Mouse (Mus musculus) frontal cortex, postnatal 25 days (tissue): ENCODE measurements at regions not wholly inside any gene's neighbourhood (a gene's known extent, or its start where the extent isn't known, plus 50 kb on each side); places are given as distances from the start of the nearest gene placed in this dataset.

Experiments
- DNase-seq, 2 experiments: peaks; one replicate each; pipeline ENCODE4 v3.0.0; 2022; ENCODE audit warnings: low spot score in 2 of 2

GRCm38 (mm10) chr5:146684429-146684828, 99.4 kb upstream of the Gpr12 start:
- DNase-seq, result no peak

GRCm38 (mm10) chr5:146683554-146683953, 98.5 kb upstream of the Gpr12 start:
- DNase-seq, result no peak

- no peak for DNase-seq
Observed at GRCm38 (mm10) chr5:146682893-146683292, 97.9 kb upstream of the Gpr12 start.

- DNase-seq, result no peak
Observed at GRCm38 (mm10) chr5:146681512-146681911, 96.5 kb upstream of the Gpr12 start.

GRCm38 (mm10) chr5:146679198-146679681, 94.2 kb upstream of the Gpr12 start:
- DNase-seq, result no peak

GRCm38 (mm10) chr5:146678775-146679170, 93.7 kb upstream of the Gpr12 start:
- no peak for DNase-seq

GRCm38 (mm10) chr5:146678049-146678774, 93.2 kb upstream of the Gpr12 start:
- DNase-seq, result no peak

GRCm38 (mm10) chr5:146677151-146677515, 92.1 kb upstream of the Gpr12 start:
- no peak for DNase-seq

- no peak for DNase-seq
Observed at GRCm38 (mm10) chr5:146676470-146677150, 91.6 kb upstream of the Gpr12 start.

- no peak for DNase-seq
Observed at GRCm38 (mm10) chr5:146675887-146676277, 90.8 kb upstream of the Gpr12 start.

- DNase-seq, result peak; percentile 59 to 66
Observed at GRCm38 (mm10) chr5:146675006-146675886, 90.2 kb upstream of the Gpr12 start.

GRCm38 (mm10) chr5:146661751-146662150, 76.7 kb upstream of the Gpr12 start:
- DNase-seq, result no peak

- no peak for DNase-seq
Observed at GRCm38 (mm10) chr5:146657228-146657627, 72.2 kb upstream of the Gpr12 start.

- no peak for DNase-seq
Observed at GRCm38 (mm10) chr5:146655394-146655793, 70.4 kb upstream of the Gpr12 start.

- no peak for DNase-seq
Observed at GRCm38 (mm10) chr5:146653686-146654450, 68.8 kb upstream of the Gpr12 start.

GRCm38 (mm10) chr5:146652874-146653273, 67.8 kb upstream of the Gpr12 start:
- no peak for DNase-seq

- no peak for DNase-seq
Observed at GRCm38 (mm10) chr5:146648519-146649060, 63.6 kb upstream of the Gpr12 start.

- DNase-seq, result no peak
Observed at GRCm38 (mm10) chr5:146647628-146648380, 62.8 kb upstream of the Gpr12 start.

GRCm38 (mm10) chr5:146644499-146644898, 59.5 kb upstream of the Gpr12 start:
- DNase-seq, result no peak

GRCm38 (mm10) chr5:146641931-146642330, 56.9 kb upstream of the Gpr12 start:
- DNase-seq, result no peak
